Mouse (Mus musculus): ENCODE results near the gene Syn2.

The Syn2 gene

DNA sequence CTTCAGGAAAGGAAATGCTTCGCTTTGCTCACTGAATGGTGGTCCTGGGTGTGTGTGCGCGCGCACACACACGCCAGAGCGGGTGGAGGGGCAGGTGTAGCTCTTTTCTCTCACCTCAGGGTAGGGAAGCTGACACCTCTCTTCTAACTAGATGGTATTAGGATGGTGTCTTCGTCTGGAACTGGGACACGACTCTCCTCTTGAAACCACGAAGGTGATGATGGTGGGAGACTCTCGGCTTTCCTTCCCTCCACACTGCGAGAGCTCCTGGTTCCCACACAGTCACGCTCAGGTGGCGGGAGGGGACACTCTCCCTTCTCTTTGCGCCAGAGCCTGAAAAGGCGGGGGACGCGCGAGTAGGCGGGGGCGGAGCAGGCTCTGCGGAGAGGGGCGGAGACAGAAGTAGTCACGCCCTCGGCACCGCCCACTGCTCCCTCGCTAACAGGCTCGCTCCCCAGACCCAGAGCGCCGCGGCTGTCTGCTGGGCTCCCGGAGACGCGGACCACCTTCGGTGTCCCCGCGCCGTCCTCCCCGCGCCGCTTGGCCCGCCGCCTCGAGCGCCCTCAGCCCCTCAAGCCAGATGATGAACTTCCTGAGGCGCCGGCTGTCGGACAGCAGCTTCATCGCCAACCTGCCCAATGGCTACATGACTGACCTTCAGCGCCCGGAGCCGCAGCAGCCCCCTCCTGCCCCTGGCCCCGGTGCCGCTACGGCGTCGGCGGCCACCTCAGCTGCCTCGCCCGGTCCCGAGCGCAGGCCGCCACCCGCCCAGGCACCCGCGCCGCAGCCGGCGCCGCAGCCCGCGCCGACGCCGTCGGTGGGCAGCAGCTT lies at the start of gene Syn2:
Gene Syn2, plus strand, starts transcription at position 402 of the 831 bp plus-strand sequence.
- peak; percentile 98 for DNase-seq (ENCODE audit: low read depth, low spot score)

DNA sequence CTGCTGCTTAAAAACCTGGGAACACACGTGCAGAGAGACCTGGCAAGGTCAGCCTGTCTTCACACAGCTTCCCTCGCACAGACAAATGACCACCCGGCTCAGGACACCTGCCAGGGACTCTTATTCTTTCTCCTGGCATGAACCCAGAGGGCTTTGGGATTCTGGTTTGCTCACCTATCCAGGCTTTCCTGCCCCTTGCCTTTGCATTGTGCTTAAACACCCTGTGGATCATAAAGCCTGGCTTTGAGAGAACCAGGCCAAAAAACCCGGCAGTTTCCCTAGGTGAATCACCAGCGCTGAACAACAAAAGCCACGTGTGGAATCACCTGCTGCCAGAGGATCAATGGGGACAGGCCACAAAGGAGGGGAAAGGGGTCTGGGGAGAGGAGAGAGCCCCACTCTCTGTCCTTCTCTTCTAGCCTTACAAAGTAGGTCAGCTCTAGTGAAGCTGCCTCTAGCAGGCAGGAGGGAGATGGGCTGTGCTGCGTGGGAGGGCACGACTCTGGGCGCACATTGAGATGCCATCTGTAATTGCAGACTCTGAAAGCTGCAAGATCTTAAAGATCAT lies 49.3 kb upstream of the Syn2 start:
- peak; percentile 97 for DNase-seq (ENCODE audit: low read depth, low spot score)

DNA sequence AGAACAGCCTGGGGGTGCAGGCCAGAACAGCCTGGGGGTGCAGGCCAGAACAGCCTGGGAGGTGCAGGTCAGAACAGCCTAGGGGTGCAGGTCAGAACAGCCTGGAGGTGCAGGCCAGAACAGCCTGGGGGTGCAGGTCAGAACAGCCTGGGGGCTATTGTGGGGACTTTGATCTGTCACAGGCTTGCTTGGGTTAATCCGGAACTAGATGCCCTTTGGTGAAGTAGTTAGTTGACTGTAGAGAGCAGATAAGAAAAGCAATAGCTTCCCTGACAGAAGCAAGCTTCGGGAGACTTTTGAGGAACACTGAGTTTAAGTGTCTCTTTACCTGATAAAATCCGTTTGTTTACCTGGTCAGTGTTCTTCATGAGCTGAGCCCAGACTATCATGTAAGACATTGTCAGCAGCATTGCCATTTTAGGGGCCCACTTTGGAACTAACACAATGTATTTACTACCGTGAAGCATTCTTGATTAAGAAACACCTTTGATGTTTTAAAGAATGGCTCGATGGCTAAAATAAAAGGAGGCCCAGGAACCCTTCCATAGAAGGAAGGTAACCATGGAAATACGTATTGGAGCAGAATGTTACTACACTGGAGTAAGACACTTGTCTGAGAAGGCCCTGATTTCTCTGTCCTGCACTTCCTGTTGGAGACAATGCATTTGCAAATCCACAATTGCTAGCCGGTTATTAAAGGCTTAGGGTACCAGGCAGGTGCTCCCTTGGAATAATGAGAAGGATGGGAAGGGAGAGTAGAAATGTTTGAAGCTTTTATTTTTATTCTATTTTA lies 46.2 kb upstream of the Syn2 start:
- no peak for DNase-seq (ENCODE audit: low read depth, low spot score)

DNA sequence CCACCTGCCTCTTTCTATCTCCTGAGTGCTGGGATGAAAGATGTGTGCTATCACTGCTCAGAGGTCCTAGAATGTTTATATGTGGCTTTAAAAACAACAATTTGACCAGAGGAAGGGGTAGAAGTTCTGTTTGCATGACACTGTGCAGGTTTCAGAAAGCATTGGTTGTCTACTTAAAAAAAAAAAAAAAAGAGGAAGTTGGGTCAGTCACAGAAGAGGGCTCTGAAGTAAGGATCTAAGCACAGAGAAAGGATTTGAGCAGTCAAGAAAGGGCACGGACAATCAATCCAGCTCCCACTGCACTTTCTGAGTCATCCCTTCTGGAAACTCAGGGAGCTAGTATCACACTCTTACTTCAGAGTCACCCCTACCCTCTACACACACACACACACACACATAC lies 43.0 kb upstream of the Syn2 start:
- peak; percentile 24 for DNase-seq (ENCODE audit: low read depth, low spot score)

DNA sequence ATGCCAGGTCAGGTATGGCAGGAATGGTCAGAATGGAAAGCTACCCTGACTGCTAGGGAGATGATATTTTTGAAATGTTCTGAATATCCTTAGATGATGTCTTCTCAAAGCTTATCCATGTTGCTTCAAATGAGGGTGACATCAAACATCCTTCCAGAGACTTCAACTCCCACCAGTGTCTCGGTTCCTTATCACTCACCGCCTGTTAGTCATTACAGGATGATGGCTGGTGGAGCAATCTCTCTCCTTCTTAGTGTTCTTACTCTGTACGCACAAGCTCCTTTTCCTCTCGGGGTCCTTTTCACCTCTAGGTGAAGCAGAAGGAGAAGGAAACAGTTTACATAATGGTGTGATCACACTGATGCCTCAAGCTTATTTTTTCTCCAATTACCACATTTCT lies 32.2 kb upstream of the Syn2 start:
- peak; percentile 47 for DNase-seq (ENCODE audit: low read depth, low spot score)

DNA sequence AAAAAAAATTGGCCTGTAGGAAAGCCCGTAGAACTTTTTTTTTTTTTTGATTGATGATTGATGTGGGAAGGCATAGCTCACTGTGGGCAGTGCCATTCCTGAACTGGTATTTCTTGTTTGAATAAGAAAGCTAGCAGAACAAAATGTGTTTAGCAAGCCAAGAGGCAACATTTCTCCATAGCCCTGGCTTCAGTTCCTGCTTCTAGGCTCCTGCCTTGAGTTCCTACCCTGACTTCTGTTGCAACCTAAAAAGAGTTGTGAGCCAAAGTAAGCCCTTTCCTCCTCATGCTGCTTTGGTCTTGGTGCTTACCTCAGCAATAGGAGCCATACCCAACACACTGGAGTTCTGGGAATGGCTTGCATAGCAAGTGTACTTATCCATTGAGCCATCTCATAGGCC lies 23.3 kb upstream of the Syn2 start:
- no peak for DNase-seq (ENCODE audit: low read depth, low spot score)

DNA sequence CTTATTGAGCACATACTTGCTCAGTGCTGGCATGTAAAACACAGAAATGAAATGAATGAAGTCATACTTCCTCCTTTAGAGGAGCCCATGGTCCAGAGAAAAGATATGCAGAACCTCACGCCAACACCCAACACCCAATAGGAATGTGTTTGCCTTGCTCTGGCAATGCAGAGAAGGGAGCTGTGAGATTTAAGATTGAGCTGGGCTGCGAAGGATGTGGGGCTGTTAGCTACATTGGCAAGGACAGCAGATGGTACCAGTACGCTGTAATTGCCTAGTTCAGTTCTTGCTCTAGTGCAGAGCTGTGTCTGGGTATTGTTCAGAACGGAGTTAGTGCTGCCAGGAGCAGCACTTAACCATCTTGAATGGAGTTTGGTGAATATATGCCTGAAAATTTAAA lies 12.5 kb upstream of the Syn2 start:
- DNase-seq (ENCODE audit: low read depth, low spot score): peak; percentile 87

DNA sequence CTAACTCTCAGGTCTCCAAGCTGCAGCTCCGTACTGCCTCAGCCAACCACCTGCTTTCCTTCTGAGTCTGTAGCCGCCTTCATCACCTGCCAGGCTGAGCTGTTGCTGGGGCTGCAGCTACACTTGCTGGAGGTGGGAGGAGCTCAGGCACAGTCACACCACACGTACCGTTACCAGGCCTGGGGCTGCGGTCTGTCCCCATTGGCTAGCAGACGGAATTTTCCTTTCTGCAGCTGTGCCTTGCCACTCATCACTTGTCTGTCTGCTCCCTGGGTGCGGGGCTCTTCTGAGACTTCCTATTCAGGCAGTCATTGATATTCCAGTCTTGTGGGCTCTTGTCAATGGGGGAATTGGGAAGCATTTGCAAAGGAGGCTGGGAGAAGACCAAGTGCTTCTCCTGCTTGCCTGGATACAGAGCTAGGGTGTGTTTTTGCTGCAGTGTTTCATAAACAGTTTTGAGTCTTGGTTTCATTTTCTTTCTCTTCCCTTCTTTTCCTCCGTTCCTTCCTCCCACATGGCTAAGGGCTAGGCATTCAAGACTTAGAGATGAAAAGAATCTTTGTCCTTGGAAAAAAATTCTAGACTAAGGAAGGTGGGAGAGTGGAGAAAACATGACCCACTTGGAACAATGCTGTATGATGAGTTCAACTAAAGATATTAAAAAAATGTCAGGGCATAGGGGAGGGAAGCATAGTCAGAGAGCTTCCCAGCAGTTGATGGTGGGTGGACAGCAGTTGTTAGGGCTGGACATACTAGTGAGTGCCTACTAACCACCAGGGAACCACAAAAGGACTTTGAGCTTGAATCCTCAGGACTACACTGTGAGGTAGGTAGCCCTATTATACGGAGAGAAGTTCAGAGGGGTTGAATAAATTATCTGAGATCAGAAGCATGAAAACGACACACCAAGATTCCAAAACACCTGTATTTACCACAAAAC lies 11.2 kb upstream of the Syn2 start:
- DNase-seq (ENCODE audit: low read depth, low spot score): peak; percentile 93

DNA sequence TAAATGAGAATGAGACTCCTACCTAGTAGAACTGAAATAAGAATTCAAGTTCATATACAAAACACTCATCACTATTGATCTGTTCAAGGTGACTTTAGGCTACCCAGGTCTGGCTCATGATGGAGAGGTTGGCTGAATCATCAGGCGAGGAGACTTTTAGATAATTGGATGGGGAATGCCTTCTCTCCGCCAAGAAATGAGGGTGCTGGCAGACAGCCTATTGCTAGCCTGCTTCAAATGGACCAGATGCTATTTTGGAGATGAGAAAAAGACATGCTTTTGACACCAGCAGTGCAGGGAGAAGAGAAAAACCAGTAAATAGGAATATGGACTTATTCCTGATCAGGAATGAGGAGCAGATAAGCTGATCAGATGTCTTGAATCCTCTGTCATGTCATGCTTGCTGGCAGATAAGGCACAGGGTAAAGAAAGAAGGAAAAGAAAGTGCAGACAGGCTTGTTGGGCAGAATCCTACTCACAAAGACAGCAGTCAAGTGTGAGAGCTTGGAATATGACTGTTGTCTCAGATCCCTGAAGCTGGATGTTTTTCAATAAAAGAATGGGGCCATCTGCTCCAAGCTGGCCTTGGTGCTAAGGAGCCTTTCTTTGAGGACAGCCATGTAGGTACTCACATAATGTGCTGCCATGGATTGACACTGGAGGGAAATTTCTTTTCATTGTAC lies 9.9 kb upstream of the Syn2 start:
- peak; percentile 97 for DNase-seq (ENCODE audit: low read depth, low spot score)

DNA sequence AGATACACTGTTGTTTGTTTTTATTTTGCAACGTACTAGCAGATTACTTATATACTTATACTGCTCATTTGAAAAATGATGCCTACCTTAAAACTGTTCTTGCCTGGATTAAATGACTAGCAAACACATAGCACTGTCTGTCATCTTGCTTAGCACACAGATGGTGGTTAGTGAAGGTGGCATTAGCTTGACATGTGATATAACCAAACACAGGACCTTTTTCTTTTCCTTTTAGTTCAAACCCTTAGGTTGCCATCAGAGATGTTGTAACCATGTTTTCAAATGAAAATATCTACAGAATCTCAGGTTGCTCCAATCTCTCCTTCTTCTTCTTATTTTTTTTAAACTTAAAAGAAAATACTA lies 9.4 kb upstream of the Syn2 start:
- DNase-seq (ENCODE audit: low read depth, low spot score): no peak

DNA sequence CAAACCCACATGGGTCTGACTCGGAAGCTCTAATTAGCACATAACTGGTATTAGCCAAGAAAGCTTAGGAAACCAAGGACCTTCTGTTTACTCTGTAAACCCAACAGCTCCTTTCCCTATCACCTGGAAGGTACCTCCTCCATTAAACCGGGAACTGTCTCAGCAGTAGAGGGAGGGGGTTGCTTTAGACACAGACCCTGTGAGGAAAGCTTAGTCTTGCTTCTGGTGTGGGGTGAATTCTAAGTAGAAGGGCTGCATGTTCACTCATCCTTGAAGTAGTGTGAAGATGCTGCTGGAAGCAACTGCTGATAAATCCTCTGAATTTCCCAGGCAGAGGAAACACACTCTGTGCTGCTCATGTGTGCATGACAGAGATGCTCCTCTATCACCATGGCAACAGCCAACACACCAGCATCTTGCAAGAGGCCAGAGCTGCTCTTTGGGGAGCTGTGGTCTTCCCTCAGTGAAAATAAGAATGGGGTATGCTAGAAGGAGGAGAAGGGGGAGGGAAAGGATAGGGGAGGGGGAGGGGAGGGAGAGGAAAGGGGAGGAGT lies 8.4 kb upstream of the Syn2 start:
- peak; percentile 95 for DNase-seq (ENCODE audit: low read depth, low spot score)

DNA sequence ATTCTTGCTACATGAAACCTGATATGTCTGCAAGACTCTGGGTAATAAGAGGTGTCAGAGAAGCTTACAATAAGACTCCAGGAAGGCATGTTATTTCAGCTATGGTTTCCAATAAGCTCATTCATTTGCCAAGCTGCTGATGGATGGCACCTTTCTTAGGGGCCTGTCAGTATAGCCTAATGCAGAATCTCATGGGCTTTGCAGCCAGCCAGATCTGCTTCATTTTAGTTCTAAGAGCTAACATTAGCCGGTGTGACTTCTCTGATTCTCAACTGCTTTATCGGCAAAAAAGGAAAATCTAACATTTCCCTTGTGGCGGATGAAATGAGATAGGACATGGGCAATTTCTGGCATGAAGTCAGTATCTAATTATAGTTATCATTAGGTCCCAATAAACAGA lies 7.9 kb upstream of the Syn2 start:
- DNase-seq (ENCODE audit: low read depth, low spot score): no peak

DNA sequence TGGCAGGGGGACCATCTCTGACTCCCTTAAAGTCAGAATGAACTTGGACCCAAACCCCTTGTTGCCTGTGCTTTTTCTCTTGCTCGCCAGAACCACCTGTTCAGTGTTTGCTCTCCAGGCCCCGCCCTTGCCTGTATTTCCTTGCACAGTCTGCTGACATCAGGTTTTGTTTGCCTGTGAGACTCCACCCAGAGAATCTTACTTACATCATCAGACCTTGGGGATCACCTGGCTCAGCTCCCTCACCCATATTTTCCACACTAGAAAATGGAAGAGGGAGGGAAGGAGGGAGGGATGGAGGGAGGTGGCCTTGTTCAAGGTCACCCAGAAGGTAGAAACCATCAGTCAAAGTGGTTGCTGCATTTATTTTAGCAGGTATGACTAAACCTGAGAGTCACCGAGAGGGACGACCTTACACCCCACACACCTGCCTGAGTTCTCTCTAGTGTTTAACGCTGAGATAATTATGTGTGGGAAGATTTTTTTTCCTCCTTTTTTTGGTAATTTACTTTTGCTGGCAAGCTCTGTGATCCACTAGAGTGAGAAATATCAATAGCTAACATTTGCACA lies 7.4 kb upstream of the Syn2 start:
- no peak for DNase-seq (ENCODE audit: low read depth, low spot score)

DNA sequence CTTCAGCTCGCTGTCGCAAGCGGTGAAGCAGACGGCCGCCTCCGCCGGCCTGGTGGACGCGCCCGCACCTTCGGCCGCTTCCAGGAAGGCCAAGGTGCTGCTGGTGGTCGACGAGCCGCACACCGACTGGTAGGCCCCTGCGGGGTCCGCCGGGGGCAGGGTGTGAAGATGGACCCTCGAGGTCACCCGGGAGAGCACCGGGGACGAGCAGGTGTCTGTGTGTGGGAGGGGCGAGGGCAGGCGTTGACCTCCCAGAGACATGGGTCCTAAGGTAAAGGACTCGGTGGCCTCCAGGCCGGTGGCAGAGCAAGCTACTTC lies 589 bp downstream of the Syn2 start:
- DNase-seq (ENCODE audit: low read depth, low spot score): no peak

DNA sequence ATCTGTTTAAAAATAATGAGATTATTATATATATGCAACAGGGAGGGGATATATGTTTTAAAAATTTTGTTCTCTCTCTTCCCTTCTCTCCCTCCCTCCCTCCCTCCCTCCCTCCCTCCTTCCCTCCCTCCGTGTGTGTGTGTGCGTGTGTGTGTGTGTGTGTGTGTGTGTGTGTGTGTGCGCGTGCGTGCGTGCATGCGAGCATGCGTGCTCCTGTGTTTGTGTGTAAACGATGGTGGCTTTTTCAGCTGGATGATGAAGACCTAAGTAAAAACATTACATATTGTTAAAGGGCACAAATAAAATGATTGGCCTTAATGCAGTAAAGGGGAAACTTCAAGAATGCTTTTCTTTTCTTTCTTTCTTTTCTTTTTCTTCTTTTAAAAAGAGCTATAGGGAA lies 1.5 kb downstream of the Syn2 start:
- DNase-seq (ENCODE audit: low read depth, low spot score): peak; percentile 59

DNA sequence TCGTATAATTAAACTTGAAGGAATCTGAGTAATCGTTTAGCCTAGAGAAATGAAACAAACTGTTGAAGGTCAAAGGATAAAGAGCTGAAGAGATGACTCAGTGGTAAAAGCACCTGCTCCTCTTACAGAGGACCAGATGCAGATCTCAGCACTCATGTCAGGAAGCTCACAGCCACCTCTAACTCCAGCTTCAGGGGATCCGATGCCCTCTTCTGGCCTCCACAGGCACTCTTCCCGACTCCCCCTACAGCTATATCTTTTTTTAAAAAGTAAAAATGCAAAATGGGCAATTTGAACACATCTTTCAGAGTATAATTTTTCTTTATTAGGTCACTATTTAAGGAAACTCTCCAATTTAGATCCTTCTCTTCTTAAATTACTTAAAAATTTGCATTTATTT lies 6.7 kb downstream of the Syn2 start:
- peak; percentile 46 for DNase-seq (ENCODE audit: low read depth, low spot score)

DNA sequence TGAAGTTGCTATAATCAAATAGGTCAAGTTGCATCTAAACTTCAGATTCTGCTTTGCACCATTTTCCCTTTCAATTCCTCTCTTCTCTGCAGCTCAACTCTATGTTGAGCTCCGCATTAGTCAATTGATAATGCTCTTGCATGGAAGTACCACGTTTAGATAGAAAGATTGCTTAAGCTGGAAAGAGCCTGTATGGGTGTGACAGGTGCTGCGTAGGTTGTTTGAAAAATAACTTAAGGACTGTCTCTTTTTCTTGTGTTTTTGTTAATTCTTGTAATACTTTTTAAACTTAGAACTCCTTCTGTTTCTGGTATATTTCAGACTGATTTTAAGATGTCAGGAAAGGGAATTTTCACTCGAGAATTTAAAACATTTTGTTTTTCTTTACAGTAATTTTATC lies 26.5 kb downstream of the Syn2 start:
- peak; percentile 60 for DNase-seq (ENCODE audit: low read depth, low spot score)

DNA sequence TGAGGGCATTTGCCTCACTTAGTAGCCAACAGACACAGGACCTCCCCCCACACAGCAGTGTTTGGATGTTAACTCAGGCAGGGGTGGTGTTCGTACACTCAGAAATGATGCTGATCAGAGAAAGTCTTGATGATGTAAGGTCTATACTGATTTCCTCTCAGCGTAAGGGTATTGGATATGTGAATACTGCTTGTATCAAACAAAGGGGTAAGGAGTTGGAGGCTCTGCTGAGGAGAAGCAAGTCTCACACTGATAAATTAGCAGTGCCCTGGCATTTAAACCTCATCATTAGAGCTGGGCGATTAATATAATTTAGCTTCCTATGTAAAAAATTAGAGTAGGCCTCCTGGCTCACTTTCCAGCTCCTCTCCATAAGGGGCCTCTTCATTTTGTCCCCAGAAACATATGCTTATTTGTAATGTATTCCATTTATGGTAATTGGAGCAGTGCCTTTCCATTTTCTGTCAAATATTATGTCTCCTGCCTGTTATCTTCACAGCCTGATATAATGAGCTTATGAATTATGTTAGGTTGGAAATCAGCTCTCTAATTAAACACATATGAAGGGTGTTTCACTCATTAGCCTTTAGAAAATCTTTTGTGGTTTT lies 31.3 kb downstream of the Syn2 start:
- peak; percentile 55 for DNase-seq (ENCODE audit: low read depth, low spot score)

DNA sequence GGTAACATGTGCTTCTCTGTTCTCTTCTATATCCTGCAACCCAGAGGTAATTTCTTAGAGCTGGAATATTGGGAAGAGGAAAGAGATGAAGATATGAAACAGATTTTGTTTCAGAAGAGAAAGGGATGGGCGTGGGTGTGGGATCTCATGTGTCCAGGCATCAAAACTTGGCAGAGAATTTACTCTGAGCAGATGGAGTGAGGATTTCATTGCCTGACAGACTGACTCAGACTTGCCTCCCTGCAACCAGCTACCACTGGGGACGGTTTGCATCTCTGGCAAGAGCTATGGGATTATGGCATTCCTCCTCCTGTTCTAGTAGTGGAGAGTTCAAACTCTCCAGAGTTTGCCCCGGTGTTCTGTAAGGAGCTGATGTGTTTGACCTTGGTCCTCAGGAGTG lies 34.2 kb downstream of the Syn2 start:
- peak; percentile 99 for DNase-seq (ENCODE audit: low read depth, low spot score)

DNA sequence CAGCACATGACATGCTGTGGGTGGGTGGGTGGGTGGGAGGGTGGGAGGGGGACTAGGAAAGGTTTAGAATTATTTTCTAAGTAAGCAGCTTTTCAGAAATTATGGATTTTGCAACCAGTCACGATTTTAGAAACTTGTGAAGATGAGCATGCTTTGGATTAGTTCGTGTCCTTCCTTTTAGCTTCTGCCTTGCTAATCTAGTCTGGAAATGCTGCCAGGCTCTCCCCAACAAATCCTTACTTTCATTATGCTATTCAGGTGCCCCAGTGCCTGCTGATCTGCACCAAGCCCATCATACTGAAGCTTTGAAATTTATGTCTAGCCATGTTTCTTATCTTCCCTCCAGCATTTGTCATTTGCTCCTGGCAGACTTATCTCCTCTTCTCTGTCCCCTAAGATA lies 34.8 kb downstream of the Syn2 start:
- peak; percentile 59 for DNase-seq (ENCODE audit: low read depth, low spot score)
